Mouse (Mus musculus): ENCODE measurements around the gene Rgmb. TPM values are rescaled to one million over a fixed set of nuclear protein-coding genes. Genes with fewer than 3 reads are reported as not detected.

Gene Rgmb
- polyA plus RNA-seq, 2 experiments = 0.54 to 0.74 TPM

GRCm38 (mm10) chr17:15823215-15823614, 7.6 kb downstream of the Rgmb start:
- TF ChIP-seq EP300 (IDR thresholded peaks at IDR 0.05; ENCODE audit: low read depth) (no peak), CTCF (IDR thresholded peaks at IDR 0.05; ENCODE audit: low read depth) (no peak)
- Histone ChIP-seq H3K27ac (no peak overlapping the region), H3K9ac (replicated peaks) (no peak overlapping the region), H3K4me2 (ENCODE audit: low read depth) (no peak overlapping the region), H3K27me3 (ENCODE audit: control insufficient read depth, insufficient read depth, low read length) (peaks cover 45% of the 10 kb centered on the region), H3K4me1 (replicated peaks; ENCODE audit: control insufficient read depth in 2 of 2, insufficient read depth in 2 of 2, low read length in 1 of 2) (no peaks in the 10 kb centered on the region; a peak in 1 of 4 replicates), H3K9me3 (ENCODE audit: control insufficient read depth, low read length) (no peaks in the 10 kb centered on the region), H3K4me3 (ENCODE audit: insufficient read depth in 1 of 2, low read depth in 2 of 2, low read length in 2 of 2) (no peak overlapping the region), H3K36me3 (replicated peaks; ENCODE audit: control insufficient read depth, insufficient read depth, low read depth) (no peaks in the 10 kb centered on the region)
- no peak for DNase-seq (ENCODE audit: low read depth in 3 of 3, low spot score in 3 of 3)
- ATAC-seq (ENCODE audit: insufficient read depth) = no peak
- 59% methylated on average over 5 of the region's 5 CpGs for whole genome bisulfite sequencing (ENCODE audit: insufficient replicate concordance)

DNA sequence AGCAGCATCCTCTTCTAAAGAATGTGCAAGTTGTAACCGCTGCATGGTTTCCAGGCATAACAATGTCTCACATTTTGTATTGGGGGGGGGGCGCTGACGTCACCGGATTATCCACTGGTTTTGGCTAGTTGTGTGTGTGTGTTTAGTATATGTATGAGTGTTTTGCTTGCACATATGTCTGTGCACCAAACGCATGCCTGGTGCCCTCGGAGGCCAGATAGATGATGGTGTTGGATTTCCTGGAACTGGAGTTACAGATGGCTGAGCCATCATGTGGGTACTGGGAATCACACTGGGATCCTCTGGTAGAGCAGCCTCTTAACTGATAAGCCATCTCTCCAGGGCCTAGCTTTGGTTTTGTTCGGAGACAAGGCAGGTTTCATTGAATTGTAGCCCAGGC, 8.5 kb downstream of the Rgmb start:
- Histone ChIP-seq H3K4me1 (replicated peaks; ENCODE audit: control insufficient read depth in 2 of 2, insufficient read depth in 2 of 2, low read length in 1 of 2) (no peaks in the 10 kb centered on the region; a peak in 1 of 4 replicates), H3K36me3 (replicated peaks; ENCODE audit: control insufficient read depth, insufficient read depth, low read depth) (no peaks in the 10 kb centered on the region), H3K27me3 (ENCODE audit: control insufficient read depth, insufficient read depth, low read length) (peaks cover 36% of the 10 kb centered on the region), H3K4me3 (ENCODE audit: insufficient read depth in 1 of 2, low read depth in 2 of 2, low read length in 2 of 2) (no peak overlapping the region), H3K9me3 (ENCODE audit: control insufficient read depth, low read length) (no peaks in the 10 kb centered on the region), H3K27ac (no peak overlapping the region), H3K9ac (replicated peaks) (no peak overlapping the region), H3K4me2 (ENCODE audit: low read depth) (no peak overlapping the region)
- DNase-seq (ENCODE audit: low read depth in 3 of 3, low spot score in 3 of 3) (no peak), ATAC-seq (ENCODE audit: insufficient read depth) (no peak)
- 75% methylated on average over 7 of the region's 7 CpGs for WGBS (ENCODE audit: insufficient replicate concordance)
- TF ChIP-seq EP300 (IDR thresholded peaks at IDR 0.05; ENCODE audit: low read depth) (no peak), CTCF (IDR thresholded peaks at IDR 0.05; ENCODE audit: low read depth) (no peak)

DNA sequence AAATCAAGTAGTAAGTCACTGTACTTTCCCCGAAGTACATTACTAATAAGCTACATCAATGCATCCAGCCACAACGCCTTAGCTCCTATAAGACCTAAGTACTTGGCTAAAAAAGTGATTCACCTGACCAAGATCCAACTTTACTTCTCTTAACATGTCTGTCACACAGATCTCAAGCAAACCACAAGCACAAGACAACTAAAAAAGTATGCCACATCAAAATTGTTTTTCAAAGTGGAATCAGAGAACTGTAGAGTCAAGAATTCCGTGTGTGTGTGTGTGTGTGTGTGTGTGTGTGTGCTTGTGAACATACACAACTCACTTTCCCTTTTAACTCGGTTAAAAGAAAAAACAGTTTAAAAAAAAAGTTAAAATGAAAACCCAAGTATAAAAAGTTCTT, 9.1 kb downstream of the Rgmb start:
- no peak for ATAC-seq (ENCODE audit: insufficient read depth)
- no peak for TF ChIP-seq EP300 (IDR thresholded peaks at IDR 0.05; ENCODE audit: low read depth)
- TF ChIP-seq CTCF (IDR thresholded peaks at IDR 0.05; ENCODE audit: low read depth) = no peak
- no peak overlapping the region for H3K4me2 ChIP-seq (ENCODE audit: low read depth)

GRCm38 (mm10) chr17:15820761-15821160, 10.1 kb downstream of the Rgmb start:
- no peaks in the 10 kb centered on the region for H3K9me3 ChIP-seq (ENCODE audit: control insufficient read depth, low read length)
- no peak overlapping the region for H3K4me3 ChIP-seq (ENCODE audit: insufficient read depth in 1 of 2, low read depth in 2 of 2, low read length in 2 of 2)
- ATAC-seq (ENCODE audit: insufficient read depth) (no peak), DNase-seq (ENCODE audit: low read depth in 3 of 3, low spot score in 3 of 3) (no peak)
- H3K4me2 ChIP-seq (ENCODE audit: low read depth) = no peak overlapping the region
- 64% methylated on average over 10 of the region's 10 CpGs for WGBS (ENCODE audit: insufficient replicate concordance)
- H3K4me1 ChIP-seq (replicated peaks; ENCODE audit: control insufficient read depth in 2 of 2, insufficient read depth in 2 of 2, low read length in 1 of 2) = no peaks in the 10 kb centered on the region; a peak in 1 of 4 replicates
- H3K27me3 ChIP-seq (ENCODE audit: control insufficient read depth, insufficient read depth, low read length) = peaks cover 20% of the 10 kb centered on the region
- TF ChIP-seq CTCF (IDR thresholded peaks at IDR 0.05; ENCODE audit: low read depth) (no peak), EP300 (IDR thresholded peaks at IDR 0.05; ENCODE audit: low read depth) (no peak)
- no peak overlapping the region for H3K27ac ChIP-seq
- no peak overlapping the region for H3K9ac ChIP-seq (replicated peaks)
- no peaks in the 10 kb centered on the region for H3K36me3 ChIP-seq (replicated peaks; ENCODE audit: control insufficient read depth, insufficient read depth, low read depth)

More for the DNA sequence above, 9.1 kb downstream of the Rgmb start:
- H3K27me3 ChIP-seq (ENCODE audit: control insufficient read depth, insufficient read depth, low read length) = peaks cover 30% of the 10 kb centered on the region
- 58% methylated on average over 4 of the region's 4 CpGs for WGBS (ENCODE audit: insufficient replicate concordance)
- no peak overlapping the region for H3K9ac ChIP-seq (replicated peaks)
- H3K4me3 ChIP-seq (ENCODE audit: insufficient read depth in 1 of 2, low read depth in 2 of 2, low read length in 2 of 2) = no peak overlapping the region
- no peaks in the 10 kb centered on the region for H3K36me3 ChIP-seq (replicated peaks; ENCODE audit: control insufficient read depth, insufficient read depth, low read depth)
- no peak for DNase-seq (ENCODE audit: low read depth in 3 of 3, low spot score in 3 of 3)
- no peaks in the 10 kb centered on the region; a peak in 1 of 4 replicates for H3K4me1 ChIP-seq (replicated peaks; ENCODE audit: control insufficient read depth in 2 of 2, insufficient read depth in 2 of 2, low read length in 1 of 2)
- H3K9me3 ChIP-seq (ENCODE audit: control insufficient read depth, low read length) = no peaks in the 10 kb centered on the region
- no peak overlapping the region for H3K27ac ChIP-seq

GRCm38 (mm10) chr17:15820146-15820545, 10.7 kb downstream of the Rgmb start:
- Histone ChIP-seq H3K27ac (no peak overlapping the region), H3K27me3 (ENCODE audit: control insufficient read depth, insufficient read depth, low read length) (peaks cover 14% of the 10 kb centered on the region), H3K4me1 (replicated peaks; ENCODE audit: control insufficient read depth in 2 of 2, insufficient read depth in 2 of 2, low read length in 1 of 2) (no peaks in the 10 kb centered on the region; a peak in 1 of 4 replicates), H3K9me3 (ENCODE audit: control insufficient read depth, low read length) (no peaks in the 10 kb centered on the region), H3K36me3 (replicated peaks; ENCODE audit: control insufficient read depth, insufficient read depth, low read depth) (no peaks in the 10 kb centered on the region), H3K4me3 (ENCODE audit: insufficient read depth in 1 of 2, low read depth in 2 of 2, low read length in 2 of 2) (no peak overlapping the region), H3K4me2 (ENCODE audit: low read depth) (no peak overlapping the region), H3K9ac (replicated peaks) (no peak overlapping the region)
- TF ChIP-seq EP300 (IDR thresholded peaks at IDR 0.05; ENCODE audit: low read depth) (no peak), CTCF (IDR thresholded peaks at IDR 0.05; ENCODE audit: low read depth) (no peak)
- ATAC-seq (ENCODE audit: insufficient read depth) (no peak), DNase-seq (ENCODE audit: low read depth in 3 of 3, low spot score in 3 of 3) (no peak)
- 59% methylated on average over 6 of the region's 6 CpGs for WGBS (ENCODE audit: insufficient replicate concordance)

All from liver, embryonic 14.5 days (tissue).